Mouse (Mus musculus) brain, embryonic 14.5 days (tissue): ENCODE results near the gene Eif5.

Experiments
- CTCF ChIP-seq: fragments of 200-500 bp; IDR thresholded peaks from 2 replicates; pipeline ENCODE4 v1.5.1; 2012; ENCODE audit warnings: inconsistent platforms, mild to moderate bottlenecking, moderate library complexity, borderline replicate concordance; ENCODE audit not compliant: insufficient read depth, insufficient read length; ENCODE audit errors: extremely low read depth
- POLR2A ChIP-seq: fragments of 200-500 bp; IDR thresholded peaks from 2 replicates; pipeline ENCODE4 v1.6.1; 2012; ENCODE audit warnings: mild to moderate bottlenecking, inconsistent platforms, borderline replicate concordance; ENCODE audit not compliant: poor library complexity, insufficient read depth, insufficient read length, severe bottlenecking; ENCODE audit errors: extremely low read depth

GRCm38 (mm10) chr12:111517901-111518300, 19.9 kb upstream of the Eif5 start:
- no peak for TF ChIP-seq CTCF
- no peak for TF ChIP-seq POLR2A
